Mouse (Mus musculus) CD4-positive, CD25-positive, alpha-beta regulatory T cell, adult 2 months (primary cell): ENCODE results near the gene Fancd2.

Experiments
- DNase-seq: peaks from one replicate; pipeline ENCODE4 v3.0.0-alpha.2; 2012; ENCODE audit warnings: low read depth, low spot score

Fancd2 gene

GRCm38 (mm10) chr6:113609293-113609692 is 77.8 kb downstream of the Fancd2 start:
- no peak for DNase-seq

GRCm38 (mm10) chr6:113612258-113612969 is 80.9 kb downstream of the Fancd2 start:
- DNase-seq, result peak; percentile 16

GRCm38 (mm10) chr6:113614152-113614551 is 82.7 kb downstream of the Fancd2 start:
- no peak for DNase-seq

GRCm38 (mm10) chr6:113614997-113615396 is 83.5 kb downstream of the Fancd2 start:
- no peak for DNase-seq

GRCm38 (mm10) chr6:113615489-113615888 is 84.0 kb downstream of the Fancd2 start:
- DNase-seq, result no peak

- DNase-seq, result no peak
These were observed 91.9 kb downstream of the Fancd2 start for GRCm38 (mm10) chr6:113623386-113623785.

- peak; percentile 89 for DNase-seq
These were observed 92.7 kb downstream of the Fancd2 start, which contains the start of gene Vhl for GRCm38 (mm10) chr6:113623941-113624751. Gene Vhl, plus strand, starts transcription at chr6:113623959.

- no peak for DNase-seq
These were observed 93.7 kb downstream of the Fancd2 start for GRCm38 (mm10) chr6:113624989-113625770.

- no peak for DNase-seq
These were observed 98.8 kb downstream of the Fancd2 start for GRCm38 (mm10) chr6:113630322-113630721.

- no peak for DNase-seq
These were observed 101.4 kb downstream of the Fancd2 start for GRCm38 (mm10) chr6:113632863-113633262.

- DNase-seq, result peak; percentile 97
These were observed 107.0 kb downstream of the Fancd2 start, which contains the start of gene Irak2 for GRCm38 (mm10) chr6:113638302-113639040. Gene Irak2, plus strand, starts transcription at chr6:113638467.

- no peak for DNase-seq
These were observed 107.7 kb downstream of the Fancd2 start for GRCm38 (mm10) chr6:113639201-113639600.

- DNase-seq, result no peak
These were observed 111.1 kb downstream of the Fancd2 start for GRCm38 (mm10) chr6:113642605-113643004.

GRCm38 (mm10) chr6:113643021-113643420 is 111.5 kb downstream of the Fancd2 start:
- DNase-seq, result no peak

GRCm38 (mm10) chr6:113643967-113644366 is 112.5 kb downstream of the Fancd2 start:
- no peak for DNase-seq

- DNase-seq, result peak; percentile 41
These were observed 113.3 kb downstream of the Fancd2 start for GRCm38 (mm10) chr6:113644808-113645207.
